ENCODE assay signal across 22 mouse cellular contexts in genomic region chr8:124772389-124772788, GRCm38 (mm10). TPM values are rescaled to one million over a fixed set of nuclear protein-coding genes. Genes with fewer than 3 reads are reported as not detected.
DNase-seq lines count a peak whose midpoint lies in the region; ATAC-seq and TF ChIP-seq lines count a peak whose summit lies in the region.
"Had no signal": no experiment of that assay in that cellular context is flagged by ENCODE, and none has a peak within 500 bp of the region (broad histone marks: within the 10 kb centered on the region; RNA-seq: fewer than 3 reads in every experiment).

No protein-coding gene starts in this region.

- no peak overlapping the region for H3K4me3 ChIP-seq in embryonic facial prominence, embryonic 13.5 days
- H3K4me3 ChIP-seq in embryonic facial prominence, embryonic 10.5 days, result no peak overlapping the region
- no peak overlapping the region for H3K4me3 ChIP-seq in hindbrain, postnatal 0 days (ENCODE audit: low read length)
- H3K4me3 ChIP-seq in hindbrain, embryonic 13.5 days, result no peak overlapping the region
- no peak overlapping the region for H3K4me3 ChIP-seq in lung, embryonic 14.5 days (ENCODE audit: low read depth, low read length)
- H3K4me3 ChIP-seq: kidney, embryonic 15.5 days; stomach, embryonic 15.5 days had no signal

- peaks cover 11% of the 10 kb centered on the region for H3K27me3 ChIP-seq in embryonic facial prominence, embryonic 13.5 days
- H3K27me3 ChIP-seq in embryonic facial prominence, embryonic 10.5 days (replicated peaks; ENCODE audit: low read depth, poor library complexity, severe bottlenecking), result peaks cover 24% of the 10 kb centered on the region
- no peaks in the 10 kb centered on the region for H3K27me3 ChIP-seq in hindbrain, postnatal 0 days (ENCODE audit: insufficient read depth, low read length)
- peaks cover 10% of the 10 kb centered on the region; the same call in 1 of the 2 replicates for H3K27me3 ChIP-seq in hindbrain, embryonic 13.5 days
- H3K27me3 ChIP-seq in lung, embryonic 14.5 days (ENCODE audit: insufficient read depth, low read length), result no peaks in the 10 kb centered on the region
- H3K27me3 ChIP-seq: stomach, embryonic 15.5 days had no signal

- H3K4me2 ChIP-seq in embryonic facial prominence, embryonic 13.5 days, result no peak overlapping the region
- no peak overlapping the region for H3K4me2 ChIP-seq in hindbrain, postnatal 0 days (ENCODE audit: low read depth, low read length)
- no peak overlapping the region for H3K4me2 ChIP-seq in hindbrain, embryonic 13.5 days
- H3K4me2 ChIP-seq in lung, embryonic 14.5 days, result no peak overlapping the region
- H3K4me2 ChIP-seq: kidney, embryonic 15.5 days; stomach, embryonic 15.5 days had no signal

- 0 out of 2 replicates have a peak overlapping the region, but pooled peaks have one; percentile 11 for H3K9ac ChIP-seq in embryonic facial prominence, embryonic 13.5 days
- no peak overlapping the region for H3K9ac ChIP-seq in hindbrain, postnatal 0 days (replicated peaks; ENCODE audit: low read length)
- no peak overlapping the region for H3K9ac ChIP-seq in hindbrain, embryonic 13.5 days
- H3K9ac ChIP-seq in lung, embryonic 14.5 days, result no peak overlapping the region
- H3K9ac ChIP-seq: kidney, embryonic 15.5 days; liver, embryonic 14.5 days; stomach, embryonic 15.5 days had no signal

- 46% methylated on average over 2 of the region's 2 CpGs for WGBS in embryonic facial prominence, embryonic 13.5 days
- 61% methylated on average over 2 of the region's 2 CpGs for WGBS in embryonic facial prominence, embryonic 10.5 days
- WGBS in hindbrain, postnatal 0 days, result 57% methylated on average over 2 of the region's 2 CpGs
- WGBS in hindbrain, embryonic 13.5 days, result 78% methylated on average over 2 of the region's 2 CpGs
- WGBS in lung, embryonic 14.5 days, result 35% methylated on average over 2 of the region's 2 CpGs

- H3K36me3 ChIP-seq in embryonic facial prominence, embryonic 13.5 days, result no peaks in the 10 kb centered on the region
- H3K36me3 ChIP-seq in embryonic facial prominence, embryonic 10.5 days (replicated peaks), result no peaks in the 10 kb centered on the region
- H3K36me3 ChIP-seq in hindbrain, postnatal 0 days (ENCODE audit: insufficient read depth, low read length), result no peaks in the 10 kb centered on the region
- no peaks in the 10 kb centered on the region for H3K36me3 ChIP-seq in hindbrain, embryonic 13.5 days
- H3K36me3 ChIP-seq in lung, embryonic 14.5 days (ENCODE audit: insufficient read depth), result no peaks in the 10 kb centered on the region
- H3K36me3 ChIP-seq: kidney, embryonic 15.5 days; stomach, embryonic 15.5 days had no signal

- no peak for TF ChIP-seq CTCF in hindbrain, postnatal 0 days (IDR thresholded peaks at IDR 0.05; ENCODE audit: low read depth)
- TF ChIP-seq CTCF in lung, embryonic 14.5 days (IDR thresholded peaks at IDR 0.05; ENCODE audit: low read depth), result no peak

- no peak overlapping the region for H3K27ac ChIP-seq in embryonic facial prominence, embryonic 13.5 days
- no peak overlapping the region for H3K27ac ChIP-seq in embryonic facial prominence, embryonic 10.5 days (replicated peaks)
- 0 out of 2 replicates have a peak overlapping the region, but pooled peaks have one; percentile 8 for H3K27ac ChIP-seq in hindbrain, postnatal 0 days
- no peak overlapping the region for H3K27ac ChIP-seq in hindbrain, embryonic 13.5 days
- H3K27ac ChIP-seq in lung, embryonic 14.5 days (ENCODE audit: low read depth), result peak overlapping the region; percentile 56; the same call in 1 of the 2 replicates
- H3K27ac ChIP-seq: kidney, embryonic 15.5 days; liver, embryonic 14.5 days; stomach, embryonic 15.5 days had no signal

- no peaks in the 10 kb centered on the region for H3K9me3 ChIP-seq in embryonic facial prominence, embryonic 13.5 days
- H3K9me3 ChIP-seq in embryonic facial prominence, embryonic 10.5 days, result no peaks in the 10 kb centered on the region
- no peaks in the 10 kb centered on the region for H3K9me3 ChIP-seq in hindbrain, postnatal 0 days (ENCODE audit: low read length)
- H3K9me3 ChIP-seq in hindbrain, embryonic 13.5 days, result no peaks in the 10 kb centered on the region
- no peaks in the 10 kb centered on the region for H3K9me3 ChIP-seq in lung, embryonic 14.5 days (ENCODE audit: low read depth, low read length)
- H3K9me3 ChIP-seq: kidney, embryonic 15.5 days; stomach, embryonic 15.5 days had no signal

- no peak for DNase-seq in embryonic facial prominence, embryonic 10.5 days (ENCODE audit: low spot score)
- DNase-seq in hindbrain, postnatal 0 days (ENCODE audit: low spot score), result peak; percentile 46
- peak; percentile 15 for DNase-seq in lung, embryonic 14.5 days
- no peak for DNase-seq in lung, adult 18-20 months
- peak; percentile 27 to 60 for DNase-seq in layer of hippocampus, postnatal 14 days (ENCODE audit: low spot score in 2 of 2)
- no peak for DNase-seq in urinary bladder, postnatal 25 days (ENCODE audit: low spot score)
- DNase-seq: adrenal gland, postnatal 14 days; cerebellum, adult 11 months; heart, postnatal 36 days; kidney, postnatal 4 days; lung, postnatal 36 days had no signal

- no peak for ATAC-seq in embryonic facial prominence, embryonic 13.5 days (ENCODE audit: insufficient number of reproducible peaks, insufficient read depth, low FRiP score, low TSS enrichment, low read depth)
- ATAC-seq in hindbrain, postnatal 0 days, result peak; percentile 84
- no peak for ATAC-seq in hindbrain, embryonic 13.5 days (ENCODE audit: low FRiP score)
- ATAC-seq in lung, embryonic 14.5 days (ENCODE audit: insufficient read depth), result no peak
- ATAC-seq: activated CD4-positive, CD25-positive, alpha-beta regulatory T cell, adult 4 months; forebrain, embryonic 16.5 days; intestine, embryonic 16.5 days; midbrain, embryonic 16.5 days had no signal

- peaks cover 3% of the 10 kb centered on the region; the same call in 1 of the 2 replicates for H3K4me1 ChIP-seq in embryonic facial prominence, embryonic 13.5 days
- H3K4me1 ChIP-seq in embryonic facial prominence, embryonic 10.5 days, result peaks cover 17% of the 10 kb centered on the region
- H3K4me1 ChIP-seq in hindbrain, postnatal 0 days (ENCODE audit: insufficient read depth, low read length), result no peaks in the 10 kb centered on the region
- H3K4me1 ChIP-seq in hindbrain, embryonic 13.5 days (replicated peaks), result 0 out of 2 replicates have a peak, but pooled peaks cover 3% of the 10 kb centered on the region
- peaks cover 6% of the 10 kb centered on the region; the same call in 1 of the 2 replicates for H3K4me1 ChIP-seq in lung, embryonic 14.5 days (ENCODE audit: insufficient read depth)
- H3K4me1 ChIP-seq: stomach, embryonic 15.5 days had no signal

RNA-seq across cellular contexts. Expression of gene Trim67, which starts 20.5 kb away (rescaled TPM):
- 0.18 and 0.19 TPM in 2 replicates for polyA plus RNA-seq in embryonic facial prominence, embryonic 13.5 days (2015; fragmentation: Nextera tagmentation; extraction: Ambion mirVana)
- 0.36 and 0.51 TPM in 2 replicates for polyA plus RNA-seq in embryonic facial prominence, embryonic 10.5 days (2016; fragmentation: Nextera tagmentation; extraction: Ambion mirVana)
- 75.3 and 83.9 TPM in 2 replicates for total RNA-seq in hindbrain, postnatal 0 days (2014; rRNA removed)
- 19.2 and 19.5 TPM in 2 replicates for polyA plus RNA-seq in hindbrain, postnatal 0 days (2015; fragmentation: Nextera tagmentation; extraction: Ambion mirVana)
- 20.5 and 20.6 TPM in 2 replicates for polyA plus RNA-seq in hindbrain, embryonic 13.5 days (2015; fragmentation: Nextera tagmentation; extraction: Ambion mirVana)
- 0.70 and 1.0 TPM in 2 replicates for polyA plus RNA-seq in lung, embryonic 14.5 days (2014; fragmentation: Nextera tagmentation; extraction: Ambion mirVana)
- 10 to 100 TPM; 14.9 to 16.5 TPM for total RNA-seq in layer of hippocampus, postnatal 14 days (2021)
- total RNA-seq: megakaryocyte-erythroid progenitor cell, adult 5-6 weeks; neutrophil, adult 5-6 weeks had no signal
- polyA plus RNA-seq: activated CD4-positive, CD25-positive, alpha-beta regulatory T cell, adult 4 months had no signal

RNA-seq across cellular contexts. Expression of gene Fam89a, which starts 20.8 kb away (rescaled TPM):
- polyA plus RNA-seq in embryonic facial prominence, embryonic 13.5 days (2015; fragmentation: Nextera tagmentation; extraction: Ambion mirVana), result 2.8 and 2.9 TPM in 2 replicates
- polyA plus RNA-seq in embryonic facial prominence, embryonic 10.5 days (2016; fragmentation: Nextera tagmentation; extraction: Ambion mirVana), result 6.5 and 7.6 TPM in 2 replicates
- 0.25 TPM in 1 of 2 replicates, not detected in the other for total RNA-seq in hindbrain, postnatal 0 days (2014; rRNA removed)
- 0.45 and 0.87 TPM in 2 replicates for polyA plus RNA-seq in hindbrain, postnatal 0 days (2015; fragmentation: Nextera tagmentation; extraction: Ambion mirVana)
- 3.1 and 3.2 TPM in 2 replicates for polyA plus RNA-seq in hindbrain, embryonic 13.5 days (2015; fragmentation: Nextera tagmentation; extraction: Ambion mirVana)
- polyA plus RNA-seq in lung, embryonic 14.5 days (2014; fragmentation: Nextera tagmentation; extraction: Ambion mirVana), result 16.8 and 20.5 TPM in 2 replicates
- under 1 TPM; 0.67 to 0.97 TPM for total RNA-seq in layer of hippocampus, postnatal 14 days (2021)
- total RNA-seq: megakaryocyte-erythroid progenitor cell, adult 5-6 weeks; neutrophil, adult 5-6 weeks had no signal

RNA-seq across cellular contexts. Expression of gene Arv1, which starts 50.5 kb away (rescaled TPM):
- polyA plus RNA-seq in embryonic facial prominence, embryonic 13.5 days (2015; fragmentation: Nextera tagmentation; extraction: Ambion mirVana), result 27.0 and 30.1 TPM in 2 replicates
- polyA plus RNA-seq in embryonic facial prominence, embryonic 10.5 days (2016; fragmentation: Nextera tagmentation; extraction: Ambion mirVana), result 31.5 and 33.5 TPM in 2 replicates
- 11.1 and 17.5 TPM in 2 replicates for total RNA-seq in hindbrain, postnatal 0 days (2014; rRNA removed)
- polyA plus RNA-seq in hindbrain, postnatal 0 days (2015; fragmentation: Nextera tagmentation; extraction: Ambion mirVana), result 31.5 and 33.5 TPM in 2 replicates
- 32.8 and 33.3 TPM in 2 replicates for polyA plus RNA-seq in hindbrain, embryonic 13.5 days (2015; fragmentation: Nextera tagmentation; extraction: Ambion mirVana)
- 26.4 and 27.2 TPM in 2 replicates for polyA plus RNA-seq in lung, embryonic 14.5 days (2014; fragmentation: Nextera tagmentation; extraction: Ambion mirVana)
- total RNA-seq in layer of hippocampus, postnatal 14 days (2021), result 10 to 100 TPM; 11.3 to 13.3 TPM

RNA-seq across cellular contexts. Expression of gene Ttc13, which starts 50.6 kb away (rescaled TPM):
- polyA plus RNA-seq in embryonic facial prominence, embryonic 13.5 days (2015; fragmentation: Nextera tagmentation; extraction: Ambion mirVana), result 39.5 and 39.6 TPM in 2 replicates
- polyA plus RNA-seq in embryonic facial prominence, embryonic 10.5 days (2016; fragmentation: Nextera tagmentation; extraction: Ambion mirVana), result 47.0 and 48.7 TPM in 2 replicates
- total RNA-seq in hindbrain, postnatal 0 days (2014; rRNA removed), result 63.1 and 64.2 TPM in 2 replicates
- polyA plus RNA-seq in hindbrain, postnatal 0 days (2015; fragmentation: Nextera tagmentation; extraction: Ambion mirVana), result 57.5 and 58.6 TPM in 2 replicates
- polyA plus RNA-seq in hindbrain, embryonic 13.5 days (2015; fragmentation: Nextera tagmentation; extraction: Ambion mirVana), result 58.6 and 61.6 TPM in 2 replicates
- polyA plus RNA-seq in lung, embryonic 14.5 days (2014; fragmentation: Nextera tagmentation; extraction: Ambion mirVana), result 52.5 and 54.7 TPM in 2 replicates
- 10 to 100 TPM; 51.8 to 54.9 TPM for total RNA-seq in layer of hippocampus, postnatal 14 days (2021)

Comparison
In these comparisons a context has a peak if more than half of its experiments do, and no peak if none do; other contexts are left out.
1. H3K27ac ChIP-seq: peak in hindbrain, postnatal 0 days (single experiment) and lung, embryonic 14.5 days (single experiment); none in embryonic facial prominence, embryonic 13.5 days (single experiment), embryonic facial prominence, embryonic 10.5 days (single experiment) and hindbrain, embryonic 13.5 days (single experiment).
2. DNase-seq: peak in hindbrain, postnatal 0 days (single experiment), lung, embryonic 14.5 days (single experiment) and layer of hippocampus, postnatal 14 days (2 of 2); none in embryonic facial prominence, embryonic 10.5 days (single experiment), lung, adult 18-20 months (0 of 2) and urinary bladder, postnatal 25 days (single experiment).
3. RNA of gene Trim67, which starts 20.5 kb away (polyA plus RNA-seq): 20.5 to 20.6 TPM in hindbrain, embryonic 13.5 days and 19.2 to 19.5 TPM in hindbrain, postnatal 0 days; 0.70 to 1.0 TPM in lung, embryonic 14.5 days, 0.36 to 0.51 TPM in embryonic facial prominence, embryonic 10.5 days and 0.18 to 0.19 TPM in embryonic facial prominence, embryonic 13.5 days; every median in the first group is over 10 times any median in the second.